Mouse (Mus musculus) lung, postnatal 14 days (tissue): ENCODE data around the gene Rexo2.
A peak's percentile ranks its signal among the peaks of the same experiment; 100 is the strongest.
"Not testable (repeated sequence)": the region's sequence is repeated elsewhere in the genome, so short reads cannot be mapped to it uniquely, and the experiment has no call there.

Experiments used
- DNase-seq: peaks from one replicate; pipeline ENCODE4 v3.0.0; 2021

Gene Rexo2

GRCm38 (mm10) chr9:48472441-48473025 is 7.9 kb downstream of the Rexo2 start:
- DNase-seq = no peak

GRCm38 (mm10) chr9:48467471-48467870 is 13.0 kb downstream of the Rexo2 start:
- not testable (repeated sequence) for DNase-seq

- DNase-seq = peak; percentile 86
Observed at GRCm38 (mm10) chr9:48466804-48467203, 13.6 kb downstream of the Rexo2 start.

GRCm38 (mm10) chr9:48465671-48466070 is 14.8 kb downstream of the Rexo2 start:
- no peak for DNase-seq

GRCm38 (mm10) chr9:48461545-48461944 is 18.9 kb downstream of the Rexo2 start:
- no peak for DNase-seq

GRCm38 (mm10) chr9:48460720-48461119 is 19.7 kb downstream of the Rexo2 start:
- no peak for DNase-seq

GRCm38 (mm10) chr9:48459391-48459790 is 21.0 kb downstream of the Rexo2 start:
- no peak for DNase-seq

GRCm38 (mm10) chr9:48458879-48459278 is 21.5 kb downstream of the Rexo2 start:
- no peak for DNase-seq

- no peak for DNase-seq
Observed at GRCm38 (mm10) chr9:48455961-48456360, 24.5 kb downstream of the Rexo2 start.

GRCm38 (mm10) chr9:48450066-48450465 is 30.4 kb downstream of the Rexo2 start:
- DNase-seq = no peak

- DNase-seq = peak; percentile 49
Observed at GRCm38 (mm10) chr9:48447783-48448209, 32.6 kb downstream of the Rexo2 start.

- DNase-seq = no peak
Observed at GRCm38 (mm10) chr9:48444821-48445220, 35.6 kb downstream of the Rexo2 start.

- DNase-seq = no peak
Observed at GRCm38 (mm10) chr9:48443873-48444272, 36.5 kb downstream of the Rexo2 start.

GRCm38 (mm10) chr9:48432449-48432848 is 48.0 kb downstream of the Rexo2 start:
- no peak for DNase-seq

- DNase-seq = no peak
Observed at GRCm38 (mm10) chr9:48427176-48427575, 53.2 kb downstream of the Rexo2 start.

GRCm38 (mm10) chr9:48423256-48423655 is 57.2 kb downstream of the Rexo2 start:
- no peak for DNase-seq

GRCm38 (mm10) chr9:48422382-48422781 is 58.0 kb downstream of the Rexo2 start:
- DNase-seq = no peak

GRCm38 (mm10) chr9:48421561-48421960 is 58.9 kb downstream of the Rexo2 start:
- no peak for DNase-seq

- DNase-seq = no peak
Observed at GRCm38 (mm10) chr9:48421029-48421428, 59.4 kb downstream of the Rexo2 start.

- DNase-seq = no peak
Observed at GRCm38 (mm10) chr9:48420437-48420836, 60.0 kb downstream of the Rexo2 start.

GRCm38 (mm10) chr9:48418829-48419228 is 61.6 kb downstream of the Rexo2 start:
- DNase-seq = no peak
